Mouse (Mus musculus) E14TG2a.4 (cell line): Measurements from ENCODE around the gene A530016L24Rik.

Source experiments
- H3K27me3 ChIP-seq: 2 replicates; pipeline ENCODE4 v1.6.1; 2014; ENCODE audit warnings: low read length, control low read depth; ENCODE audit not compliant: insufficient read depth
- H3K36me3 ChIP-seq: 2 replicates; pipeline ENCODE4 v1.6.1; 2014; ENCODE audit warnings: low read length, control low read depth; ENCODE audit not compliant: insufficient read depth
- H3K4me1 ChIP-seq: replicated peaks from 2 replicates; pipeline ENCODE4 v1.6.1; 2014; ENCODE audit warnings: low read depth, low read length, control low read depth
- H3K4me3 ChIP-seq: replicated peaks from 2 replicates; pipeline ENCODE4 v1.5.1; 2014; ENCODE audit warnings: mild to moderate bottlenecking, low read length
- H3K9me3 ChIP-seq: 2 replicates; pipeline ENCODE4 v1.6.1; 2014; ENCODE audit warnings: low read length, control low read depth
- CTCF ChIP-seq: conservative IDR thresholded peaks from 2 replicates; pipeline ENCODE4 v1.5.1; 2014; ENCODE audit warnings: low read length
- NANOG ChIP-seq: IDR thresholded peaks from 2 replicates; pipeline ENCODE4 v1.6.1; 2014; ENCODE audit warnings: borderline replicate concordance, low read length, mixed read lengths
- POU5F1 ChIP-seq: IDR thresholded peaks from 2 replicates; pipeline ENCODE4 v1.6.1; 2014; ENCODE audit warnings: low read length, borderline replicate concordance

A530016L24Rik gene

GRCm38 (mm10) chr12:112489134-112489533 is at the start of gene A530016L24Rik:
A530016L24Rik (plus strand) TSS chr12:112489448.
- no peak for TF ChIP-seq CTCF
- no peak for TF ChIP-seq POU5F1
- no peak for TF ChIP-seq NANOG
- no peaks in the 10 kb centered on the region for H3K4me1 ChIP-seq
- no peaks in the 10 kb centered on the region for H3K36me3 ChIP-seq
- no peaks in the 10 kb centered on the region for H3K9me3 ChIP-seq
- H3K27me3 ChIP-seq = peaks cover 7% of the 10 kb centered on the region
- H3K4me3 ChIP-seq = no peak within 1 kb of the TSS

- Histone ChIP-seq H3K27me3 (peaks cover 32% of the 10 kb centered on the region), H3K9me3 (no peaks in the 10 kb centered on the region), H3K4me3 (no peak overlapping the region), H3K4me1 (peaks cover 10% of the 10 kb centered on the region; the same call in 1 of the 2 replicates), H3K36me3 (no peaks in the 10 kb centered on the region)
- TF ChIP-seq CTCF = no peak
These were observed 49.3 kb upstream of the A530016L24Rik start for GRCm38 (mm10) chr12:112439993-112440392.

GRCm38 (mm10) chr12:112449144-112449827 is 40.0 kb upstream of the A530016L24Rik start:
- Histone ChIP-seq H3K9me3 (peaks cover 9% of the 10 kb centered on the region; the same call in 1 of the 2 replicates), H3K4me1 (0 out of 2 replicates have a peak, but pooled peaks cover 2% of the 10 kb centered on the region), H3K27me3 (peaks cover 40% of the 10 kb centered on the region), H3K36me3 (no peaks in the 10 kb centered on the region), H3K4me3 (no peak overlapping the region)
- no peak for TF ChIP-seq NANOG

GRCm38 (mm10) chr12:112449828-112450180 is 39.4 kb upstream of the A530016L24Rik start:
- peaks cover 40% of the 10 kb centered on the region for H3K27me3 ChIP-seq
- 0 out of 2 replicates have a peak, but pooled peaks cover 2% of the 10 kb centered on the region for H3K4me1 ChIP-seq
- H3K36me3 ChIP-seq = no peaks in the 10 kb centered on the region
- H3K9me3 ChIP-seq = peaks cover 9% of the 10 kb centered on the region; the same call in 1 of the 2 replicates
- no peak for TF ChIP-seq CTCF
- no peak for TF ChIP-seq POU5F1
- no peak for TF ChIP-seq NANOG
- no peak overlapping the region for H3K4me3 ChIP-seq

- H3K27me3 ChIP-seq = peaks cover 40% of the 10 kb centered on the region
- H3K36me3 ChIP-seq = no peaks in the 10 kb centered on the region
- no peak overlapping the region for H3K4me3 ChIP-seq
- peaks cover 9% of the 10 kb centered on the region; the same call in 1 of the 2 replicates for H3K9me3 ChIP-seq
- no peak for TF ChIP-seq NANOG
- TF ChIP-seq POU5F1 = no peak
- TF ChIP-seq CTCF = peak; percentile 62
- 0 out of 2 replicates have a peak, but pooled peaks cover 2% of the 10 kb centered on the region for H3K4me1 ChIP-seq
These were observed 38.4 kb upstream of the A530016L24Rik start for GRCm38 (mm10) chr12:112450883-112451282.

GRCm38 (mm10) chr12:112451381-112451780 is 37.9 kb upstream of the A530016L24Rik start:
- no peak overlapping the region for H3K4me3 ChIP-seq
- no peak for TF ChIP-seq NANOG
- TF ChIP-seq CTCF = no peak
- TF ChIP-seq POU5F1 = no peak

GRCm38 (mm10) chr12:112451826-112452225 is 37.4 kb upstream of the A530016L24Rik start:
- H3K36me3 ChIP-seq = no peaks in the 10 kb centered on the region
- TF ChIP-seq POU5F1 = no peak
- no peak for TF ChIP-seq CTCF
- no peak for TF ChIP-seq NANOG
- H3K9me3 ChIP-seq = peaks cover 9% of the 10 kb centered on the region; the same call in 1 of the 2 replicates
- 0 out of 2 replicates have a peak, but pooled peaks cover 2% of the 10 kb centered on the region for H3K4me1 ChIP-seq
- H3K4me3 ChIP-seq = no peak overlapping the region
- peaks cover 40% of the 10 kb centered on the region for H3K27me3 ChIP-seq

More at GRCm38 (mm10) chr12:112451381-112451780, 37.9 kb upstream of the A530016L24Rik start:
- Histone ChIP-seq H3K4me1 (0 out of 2 replicates have a peak, but pooled peaks cover 2% of the 10 kb centered on the region), H3K36me3 (no peaks in the 10 kb centered on the region), H3K9me3 (peaks cover 9% of the 10 kb centered on the region; the same call in 1 of the 2 replicates), H3K27me3 (peaks cover 40% of the 10 kb centered on the region)

- H3K27me3 ChIP-seq = peaks cover 17% of the 10 kb centered on the region
- H3K36me3 ChIP-seq = no peaks in the 10 kb centered on the region
- TF ChIP-seq CTCF = no peak
- TF ChIP-seq POU5F1 = no peak
- no peak for TF ChIP-seq NANOG
- H3K4me3 ChIP-seq = no peak overlapping the region
- no peaks in the 10 kb centered on the region for H3K4me1 ChIP-seq
- 0 out of 2 replicates have a peak, but pooled peaks cover 3% of the 10 kb centered on the region for H3K9me3 ChIP-seq
These were observed 33.0 kb upstream of the A530016L24Rik start for GRCm38 (mm10) chr12:112456144-112456713.
